Mouse (Mus musculus) heart, postnatal 0 days (tissue): ENCODE results near the gene Exosc7.

Source experiments
- CTCF ChIP-seq: IDR thresholded peaks from 2 replicates; pipeline ENCODE4 v1.5.1; 2016; ENCODE audit warnings: antibody characterized with exemption, control low read depth, low read depth
- EP300 ChIP-seq: IDR thresholded peaks from 2 replicates; pipeline ENCODE4 v1.6.1; 2016; ENCODE audit warnings: antibody characterized with exemption, low read depth

DNA sequence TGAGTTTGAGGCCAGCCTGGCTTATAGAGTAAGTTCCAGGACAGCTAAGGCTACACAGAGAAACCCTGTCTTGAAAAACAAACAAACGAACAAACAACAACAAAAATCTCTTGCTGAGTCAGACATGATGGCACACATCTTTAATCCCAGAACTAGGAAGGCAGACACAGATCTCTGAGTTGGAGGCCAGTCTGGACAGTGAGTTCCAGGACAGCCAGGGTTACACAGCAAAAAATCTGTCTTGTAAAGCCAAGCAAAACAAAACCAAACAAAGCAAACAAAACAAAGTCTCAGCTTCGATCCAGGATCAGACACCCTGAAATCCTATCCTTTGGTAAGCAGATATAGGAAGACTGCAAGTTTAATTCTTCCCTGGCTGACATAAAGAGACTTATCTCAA is 48.8 kb downstream of the Exosc7 start:
- TF ChIP-seq CTCF = no peak
- no peak for TF ChIP-seq EP300
